Mouse (Mus musculus): ENCODE measurements around the gene Gria1.

Gene Gria1

DNA sequence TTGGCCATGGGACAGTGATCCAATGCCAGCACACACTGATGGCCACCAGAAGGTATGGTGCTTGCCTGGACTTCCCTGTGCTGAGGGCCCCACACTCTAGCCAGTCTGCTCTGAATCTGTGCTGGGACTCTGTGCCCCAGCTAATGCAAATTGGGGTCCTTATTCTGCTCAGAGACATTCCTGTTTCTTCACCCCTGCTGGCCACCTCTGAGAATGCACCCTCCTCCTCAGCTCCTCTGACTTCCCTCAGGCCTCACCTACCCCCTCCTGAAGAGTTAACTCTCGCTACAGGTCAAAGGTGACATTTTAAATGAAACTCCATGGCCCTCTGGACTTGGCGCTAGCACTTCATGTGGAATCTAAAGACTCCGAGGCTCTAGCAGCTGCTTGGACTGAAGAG, 165.4 kb downstream of the Gria1 start:
- DNase-seq = peak; percentile 19

DNA sequence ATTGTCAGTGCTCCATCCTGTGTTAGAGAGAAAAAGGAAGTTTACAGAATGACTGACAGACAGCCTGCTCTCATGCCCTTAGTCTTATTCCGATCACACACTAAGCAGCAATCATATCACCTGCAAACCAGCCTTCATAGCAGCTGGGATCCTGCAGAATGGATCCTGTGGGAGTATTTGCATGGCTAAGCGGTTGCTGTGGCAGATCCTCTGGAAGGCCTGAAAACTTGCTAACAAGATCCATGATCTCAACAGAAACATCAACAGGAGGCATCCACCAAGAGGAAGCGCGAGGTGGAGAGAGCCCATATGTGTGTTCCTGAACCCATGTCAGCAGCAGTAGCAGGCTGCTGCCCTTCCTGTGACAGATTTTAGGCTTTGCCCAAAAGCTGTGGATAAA, 173.0 kb downstream of the Gria1 start:
- no peak for DNase-seq

GRCm38 (mm10) chr11:57185110-57185509, 173.9 kb downstream of the Gria1 start:
- DNase-seq = no peak

DNA sequence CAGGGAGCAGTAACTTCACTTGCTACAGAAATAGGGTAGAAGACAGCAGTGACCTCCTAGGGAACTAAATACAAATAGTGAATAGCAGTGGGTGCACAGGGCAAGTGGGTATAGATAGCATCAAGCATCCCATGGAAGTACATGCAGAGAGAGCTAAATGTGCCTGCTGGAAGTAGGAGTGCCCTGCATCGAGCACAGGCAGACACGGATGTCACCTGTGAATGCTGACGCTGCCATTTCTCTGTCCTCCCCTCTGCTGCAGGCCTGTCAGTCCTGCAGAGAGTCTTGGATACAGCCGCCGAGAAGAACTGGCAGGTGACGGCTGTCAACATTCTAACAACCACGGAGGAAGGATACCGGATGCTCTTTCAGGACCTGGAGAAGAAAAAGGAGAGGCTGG, 178.2 kb downstream of the Gria1 start:
- DNase-seq = no peak

DNA sequence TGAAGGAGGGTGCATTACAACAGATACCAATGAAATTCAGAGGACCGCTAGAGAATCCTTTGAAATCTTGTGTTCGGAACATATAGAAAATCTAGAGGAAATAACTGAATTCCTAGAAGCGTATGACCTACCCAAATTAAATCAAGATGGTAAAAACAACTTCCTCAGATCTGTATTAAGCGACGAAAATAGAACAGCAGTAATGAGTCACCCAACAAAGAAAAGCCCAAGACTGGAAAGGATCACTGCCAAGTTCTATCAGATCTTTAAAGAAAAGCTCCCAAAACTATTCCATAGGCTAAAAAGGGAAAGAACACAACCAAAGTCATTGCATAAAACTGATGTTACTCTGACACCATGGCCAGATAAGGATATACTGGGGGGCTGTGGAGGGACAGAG, 183.6 kb downstream of the Gria1 start:
- DNase-seq = no peak

- DNase-seq = no peak
Observed at GRCm38 (mm10) chr11:57201245-57201976, 190.2 kb downstream of the Gria1 start.

DNA sequence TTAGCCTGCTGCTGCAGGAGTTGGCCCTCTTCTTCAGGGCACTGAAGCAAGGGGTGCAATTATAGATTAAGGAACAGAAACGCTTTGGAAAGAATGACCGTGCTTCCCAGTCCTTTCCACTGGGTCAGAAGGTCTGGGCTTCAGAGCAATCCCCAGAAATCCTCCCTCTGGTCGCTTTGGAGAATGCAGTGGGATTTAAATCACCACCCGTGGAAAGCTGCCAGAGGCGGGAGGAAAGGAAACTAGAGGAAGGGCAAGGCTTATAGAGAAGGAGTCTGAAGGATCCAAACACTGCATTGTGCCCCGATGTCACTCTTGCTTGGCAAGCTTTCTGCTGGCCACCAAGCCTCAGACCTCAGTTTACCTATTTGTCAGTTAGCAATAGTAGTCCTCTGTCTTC, 193.2 kb downstream of the Gria1 start:
- peak; percentile 22 for DNase-seq

- DNase-seq = no peak
Observed at GRCm38 (mm10) chr11:57207260-57207659, 196.1 kb downstream of the Gria1 start.

- DNase-seq = no peak
Observed at GRCm38 (mm10) chr11:57214079-57214478, 202.9 kb downstream of the Gria1 start.

DNA sequence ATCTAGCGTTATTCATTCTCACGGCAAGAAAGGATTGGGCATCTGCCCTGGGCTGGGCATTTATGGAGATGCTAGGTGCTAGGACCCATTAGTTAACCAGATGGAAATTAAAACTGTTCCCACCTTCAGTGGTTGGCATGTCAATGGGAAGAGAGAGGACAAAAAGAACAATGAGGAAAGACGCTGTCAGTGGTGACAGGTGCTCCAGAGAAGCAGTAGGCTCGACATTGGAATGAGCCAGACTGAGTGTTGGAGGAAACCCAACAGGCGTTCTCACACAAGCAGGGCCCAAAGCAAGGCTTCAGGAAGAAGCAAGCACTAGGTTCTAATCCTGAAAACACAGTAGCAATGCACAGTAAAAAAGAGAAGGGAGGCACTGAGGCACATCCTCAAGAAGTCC, 203.4 kb downstream of the Gria1 start:
- DNase-seq = no peak

DNA sequence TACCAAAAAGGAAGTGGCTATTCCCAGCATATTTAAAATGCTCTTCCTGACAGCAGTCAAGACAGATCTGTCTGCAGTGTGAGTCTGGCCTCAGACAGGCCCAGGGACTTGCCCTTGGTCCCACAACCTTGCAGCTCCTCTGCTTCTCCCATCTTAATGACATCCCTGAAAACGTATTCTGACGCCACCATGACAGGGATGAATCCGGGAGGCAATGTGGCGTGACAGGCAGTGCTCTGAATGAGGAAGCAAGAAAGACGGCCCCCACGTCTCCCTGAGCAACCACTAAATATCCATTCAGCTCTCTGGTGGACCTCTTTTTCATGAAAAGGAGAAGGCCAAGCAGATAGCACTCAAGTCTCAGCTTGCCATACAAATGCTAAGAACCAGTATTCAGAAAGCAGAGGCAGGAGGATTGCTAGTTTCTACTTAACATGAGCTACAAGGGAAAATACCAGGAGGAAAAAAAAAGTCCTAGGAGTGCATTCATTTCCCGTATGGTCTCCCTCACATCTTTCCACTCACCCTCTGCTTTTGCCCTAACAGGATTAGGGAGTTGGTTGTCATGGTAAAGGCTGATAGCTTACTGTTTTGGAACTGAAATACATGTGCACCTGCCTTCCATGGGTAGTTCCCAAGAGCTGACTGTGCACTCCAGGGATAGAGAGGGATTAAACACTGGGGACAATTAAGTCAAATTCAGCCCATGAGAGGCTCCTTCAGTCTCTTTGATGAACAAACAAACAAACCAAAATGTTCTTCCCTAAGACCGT, 211.8 kb downstream of the Gria1 start:
- DNase-seq = no peak

DNA sequence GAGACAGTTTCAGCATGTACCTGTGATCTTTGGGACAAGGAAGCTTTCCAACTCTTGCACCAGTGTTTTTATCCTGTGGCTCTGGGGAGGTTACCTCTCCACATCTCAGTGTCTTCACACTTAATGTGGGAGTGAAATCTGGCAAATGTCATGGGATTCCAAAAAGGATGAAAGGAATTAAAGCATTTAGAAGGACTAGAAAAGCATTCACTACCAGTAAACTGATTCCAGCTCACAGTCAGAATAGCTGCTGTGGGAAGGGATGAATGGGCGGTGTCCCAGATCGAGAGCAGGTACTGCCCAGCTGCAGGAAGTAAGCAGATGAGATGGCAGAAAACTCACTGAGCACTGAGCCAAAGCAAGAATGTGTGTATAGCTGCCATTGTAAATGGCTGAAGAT, 224.3 kb downstream of the Gria1 start:
- no peak for DNase-seq

GRCm38 (mm10) chr11:57236431-57236830, 225.2 kb downstream of the Gria1 start:
- no peak for DNase-seq

DNA sequence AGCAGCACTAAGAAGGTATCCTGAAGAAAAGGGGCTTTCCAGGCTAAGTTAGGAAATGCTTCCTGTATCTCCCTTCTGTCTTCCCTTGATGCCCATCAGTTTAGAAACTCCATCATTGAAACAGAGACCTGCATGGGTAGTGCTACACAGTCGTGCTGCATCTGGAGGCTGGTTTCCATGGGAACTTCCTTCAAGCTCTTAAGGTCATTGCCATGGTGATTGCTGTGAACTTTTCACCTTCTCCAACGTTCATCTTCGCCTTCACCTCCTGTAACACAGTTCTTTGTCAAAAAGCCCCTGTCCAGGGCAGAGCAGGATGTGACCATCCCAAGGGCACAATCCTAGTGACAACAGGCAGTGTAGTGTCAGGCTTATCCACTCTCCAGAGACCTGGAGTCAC, 228.6 kb downstream of the Gria1 start:
- no peak for DNase-seq

DNA sequence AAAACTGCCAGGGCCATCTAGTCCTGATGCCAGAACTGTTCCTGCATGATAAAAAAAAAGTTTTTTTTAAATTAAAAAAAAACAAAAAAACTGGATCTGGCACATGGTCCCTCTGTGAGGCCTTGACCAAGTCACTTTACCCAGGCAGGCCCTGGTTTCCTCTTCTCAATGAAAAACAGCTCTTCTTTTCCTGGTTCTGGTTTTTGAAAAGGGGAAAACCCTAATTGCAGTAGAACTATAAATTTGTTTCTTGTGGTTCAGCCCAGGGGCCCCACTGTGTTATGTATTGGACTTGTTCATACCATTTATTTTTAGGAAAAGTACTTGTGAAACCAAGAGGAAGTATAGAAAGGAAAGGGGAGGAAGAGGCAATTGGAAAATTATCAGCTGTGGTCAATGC, 232.6 kb downstream of the Gria1 start:
- DNase-seq = no peak

DNA sequence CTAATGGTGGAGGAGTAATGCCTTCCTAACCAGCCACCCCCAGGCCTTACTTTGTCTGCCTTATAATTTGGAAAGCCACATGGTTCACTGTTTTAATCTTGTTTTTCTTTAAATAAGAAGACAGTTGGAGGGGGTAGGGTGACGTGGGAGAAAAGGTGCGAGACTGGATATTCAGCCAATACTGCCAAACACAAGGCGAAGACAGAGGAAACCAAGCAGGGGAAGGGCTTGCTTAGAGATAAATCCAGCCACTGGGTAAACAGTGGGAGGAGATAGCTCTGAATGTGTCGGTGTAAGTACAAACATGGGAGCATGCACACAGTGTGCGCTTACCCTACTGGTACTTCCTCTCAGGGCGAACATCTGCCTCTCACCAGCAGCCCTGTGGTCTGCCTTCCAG, 233.4 kb downstream of the Gria1 start:
- DNase-seq = no peak

DNA sequence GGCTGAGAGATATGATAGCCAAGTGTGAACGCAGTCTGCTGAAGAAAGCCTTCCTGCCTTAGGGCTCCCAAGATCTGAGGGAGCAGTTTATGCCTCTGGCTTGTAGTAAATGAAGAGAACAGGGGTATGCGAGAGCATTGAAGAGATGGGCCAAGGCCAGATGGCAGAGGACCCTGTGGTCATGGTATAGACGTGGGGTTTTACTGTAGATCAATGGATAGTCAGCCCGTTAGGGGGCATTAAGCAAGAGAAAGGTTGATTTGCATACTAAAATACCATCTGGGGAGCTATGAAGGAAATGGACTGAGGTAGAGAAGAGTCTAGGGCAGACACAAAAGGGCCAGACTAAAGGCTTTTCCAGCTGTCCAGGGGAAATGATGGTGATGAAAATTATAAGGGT, 237.7 kb downstream of the Gria1 start:
- DNase-seq = no peak

GRCm38 (mm10) chr11:57250129-57250528, 238.9 kb downstream of the Gria1 start:
- no peak for DNase-seq

DNA sequence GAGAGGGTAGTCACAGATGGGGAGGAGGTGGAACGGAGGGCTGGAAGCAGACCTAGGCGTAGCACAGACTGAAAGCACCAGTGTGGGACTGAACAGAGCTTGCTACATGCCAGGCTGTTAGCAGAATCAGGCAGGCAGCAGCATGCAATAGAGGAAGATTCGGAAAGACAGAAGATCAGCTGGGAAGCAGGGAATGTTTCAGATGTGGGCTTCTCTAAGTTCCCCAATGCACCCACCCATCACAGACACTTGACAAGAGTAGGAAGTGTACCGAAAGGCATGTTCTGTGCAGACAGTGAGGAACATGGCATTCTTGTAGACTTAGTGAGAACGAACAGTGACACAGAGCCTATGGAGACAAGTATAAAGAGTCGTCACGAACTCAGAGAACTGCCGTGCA, 260.5 kb downstream of the Gria1 start:
- DNase-seq = no peak

DNA sequence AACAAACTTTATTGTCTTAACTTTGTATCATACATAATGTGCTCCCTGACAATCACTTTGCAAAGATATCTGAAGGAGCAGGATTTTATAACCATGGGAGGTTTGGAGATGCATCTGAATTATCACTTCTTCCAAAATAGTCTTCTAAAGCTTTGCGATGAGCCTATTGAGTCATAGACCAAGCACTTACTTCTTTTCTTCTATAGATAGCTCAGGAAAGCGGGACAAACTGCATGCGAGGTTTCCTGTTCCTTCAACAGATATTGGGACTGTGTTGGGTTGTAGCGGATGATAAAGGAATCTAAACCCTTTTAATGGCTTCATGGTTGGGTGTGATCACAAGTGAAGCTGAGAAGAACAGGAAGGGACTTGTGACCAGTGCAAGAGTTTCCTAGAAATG, 263.5 kb downstream of the Gria1 start:
- DNase-seq = no peak

GRCm38 (mm10) chr11:57278056-57278455, 266.9 kb downstream of the Gria1 start:
- no peak for DNase-seq

DNA sequence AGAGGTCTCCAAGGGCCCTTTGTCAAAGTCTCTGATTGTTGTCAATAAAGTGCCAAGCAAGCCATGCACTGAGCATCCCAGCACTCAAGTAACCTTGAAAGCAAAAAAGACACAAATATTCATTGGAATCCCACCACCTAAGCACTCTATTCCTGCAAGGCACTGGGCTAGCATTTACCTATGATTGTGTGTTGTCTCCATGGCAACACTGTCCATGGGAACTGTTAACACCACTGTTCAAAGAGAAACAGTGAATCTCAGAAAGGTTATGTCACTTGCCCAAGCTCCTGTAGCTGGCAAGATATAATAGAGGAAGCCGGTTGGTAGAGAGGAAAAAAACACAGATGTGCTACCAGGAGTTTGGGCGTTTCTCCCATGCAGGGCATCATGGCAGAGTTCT, 274.9 kb downstream of the Gria1 start:
- no peak for DNase-seq

DNA sequence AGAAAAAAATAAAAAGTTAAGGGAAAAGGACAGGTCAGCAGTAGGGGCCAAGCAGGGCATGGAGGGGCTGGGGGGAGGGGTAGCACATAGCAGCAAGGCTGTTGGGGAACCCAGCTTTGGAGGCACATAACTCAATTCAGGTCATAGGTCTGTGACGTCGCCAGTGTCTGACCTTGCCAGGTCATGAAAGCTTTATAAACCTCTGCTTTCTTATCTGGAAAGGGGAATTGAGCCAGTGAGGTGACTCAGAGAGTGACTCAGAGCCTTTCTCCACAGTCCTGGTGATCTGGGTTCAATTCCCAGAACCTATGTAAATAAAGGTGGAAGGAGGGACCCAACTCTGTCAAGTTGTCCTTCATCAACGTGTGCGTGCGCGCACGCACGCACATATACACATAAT, 286.2 kb downstream of the Gria1 start:
- DNase-seq = no peak

- DNase-seq = no peak
Observed at GRCm38 (mm10) chr11:57298263-57298662, 287.1 kb downstream of the Gria1 start.

GRCm38 (mm10) chr11:57298665-57299064, 287.5 kb downstream of the Gria1 start:
- DNase-seq = no peak

Measured in right cerebral cortex, postnatal 4 days (tissue).